Mouse (Mus musculus) kidney, adult 8-10 months (tissue): ENCODE results near the gene Capg.

Experiments
- DNase-seq, 2 experiments: peaks; one replicate each; pipeline ENCODE4 v3.0.0; 2022

Capg gene

DNA sequence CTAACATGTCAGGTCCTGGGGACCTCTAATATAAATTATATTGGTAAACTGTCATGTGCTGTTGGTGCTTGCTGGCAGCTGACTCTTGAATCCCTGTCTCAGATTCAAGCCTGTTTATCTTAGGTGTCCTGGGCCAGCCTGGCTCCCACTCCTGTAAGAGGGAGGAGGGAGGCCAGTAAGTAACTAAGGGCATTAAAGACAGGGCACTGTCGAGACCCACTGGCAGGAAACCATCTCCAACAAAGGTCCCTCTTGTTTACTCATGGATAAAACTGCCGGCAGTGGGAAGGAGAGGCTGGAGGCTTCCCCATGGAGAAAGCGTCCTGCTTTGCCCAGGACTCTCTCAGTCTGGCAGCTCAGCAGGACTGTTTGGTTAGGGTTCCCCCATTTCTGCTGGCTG lies 27.6 kb downstream of the Capg start:
- DNase-seq: no peak

DNA sequence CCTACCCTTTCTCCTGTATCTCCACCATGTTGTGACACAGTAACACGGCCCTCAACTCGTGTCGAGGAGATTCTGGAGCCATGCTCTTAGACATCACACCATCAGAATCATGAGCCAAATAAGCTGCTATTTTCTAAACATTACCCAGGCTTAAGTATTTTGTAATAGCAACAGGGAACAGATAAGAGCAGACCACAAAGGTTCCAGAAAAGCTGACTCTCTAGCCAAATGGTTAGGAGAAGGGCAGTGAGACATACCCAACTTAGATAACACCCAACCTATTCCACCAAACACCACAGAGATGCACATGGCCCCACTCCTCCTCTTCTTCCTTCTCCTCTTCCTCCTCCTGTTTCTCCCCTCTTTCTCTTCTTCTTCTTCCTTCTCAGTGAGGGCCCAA lies 31.9 kb downstream of the Capg start:
- no peak for DNase-seq

DNA sequence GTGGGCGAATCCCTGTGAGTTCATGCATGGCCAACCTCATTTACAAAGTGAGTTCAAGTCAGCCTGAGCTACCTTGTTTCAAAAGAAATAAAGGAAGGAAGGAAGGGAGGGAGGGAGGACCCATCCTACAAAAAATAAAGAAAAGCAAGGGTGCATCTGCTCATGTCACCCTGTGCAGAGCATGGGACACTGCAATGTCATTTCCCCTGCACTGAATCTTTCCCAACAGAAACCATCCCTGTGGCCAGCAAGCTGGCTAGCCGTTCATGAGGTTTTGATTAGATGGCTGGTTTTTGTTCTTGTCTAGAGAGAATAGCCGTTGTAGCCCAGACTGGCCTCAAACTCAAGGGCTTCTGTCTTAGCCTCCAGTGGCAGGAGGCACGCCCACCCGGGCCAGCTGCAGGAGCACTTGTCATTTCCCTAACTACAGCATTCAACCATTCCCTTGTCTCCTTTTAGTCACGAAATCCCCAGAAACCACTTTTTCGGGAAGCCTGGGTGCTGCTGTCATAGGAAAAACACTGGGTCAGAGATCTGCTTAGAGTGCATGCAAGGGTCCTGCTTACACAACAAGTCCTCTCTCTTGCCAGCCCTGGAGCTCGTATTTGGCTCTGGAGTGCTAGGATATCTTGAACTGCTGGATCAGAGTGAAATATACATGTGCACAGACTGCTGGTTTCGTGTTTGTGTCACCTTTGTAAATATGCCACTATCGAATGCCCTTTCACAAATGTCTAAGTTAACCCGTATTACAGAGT lies 37.6 kb downstream of the Capg start:
- peak in 1 of 2 experiments; percentile 44 for DNase-seq

DNA sequence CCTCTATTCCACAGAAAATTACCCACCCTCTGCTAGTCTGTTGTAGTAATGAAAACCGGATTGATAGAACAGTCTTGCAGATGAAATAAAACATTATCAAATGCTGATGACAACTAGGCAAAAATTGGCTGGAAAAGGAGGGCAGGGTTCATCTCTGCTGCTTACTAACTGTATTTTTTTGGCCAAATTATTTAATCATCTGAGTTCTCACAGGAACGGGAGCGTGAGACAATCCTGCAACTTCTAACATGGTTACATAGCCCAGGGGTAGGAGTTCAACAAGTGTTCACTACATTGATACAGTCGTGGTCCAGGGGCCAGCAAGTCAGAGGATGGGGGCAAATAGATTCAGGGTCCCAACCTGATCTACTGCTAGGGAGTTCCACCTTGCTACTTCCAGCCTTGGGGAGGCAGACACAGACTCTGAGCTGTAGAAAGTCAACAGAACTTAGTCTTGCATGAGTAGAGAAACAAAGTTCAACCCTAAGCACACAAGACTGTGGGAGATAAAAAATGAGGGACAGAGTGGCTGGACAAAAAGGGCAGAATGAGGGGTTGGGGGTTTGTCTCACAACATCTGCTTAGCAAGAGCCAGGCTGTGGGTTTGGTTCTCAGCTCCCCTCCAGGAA lies 39.1 kb downstream of the Capg start:
- DNase-seq: no peak

DNA sequence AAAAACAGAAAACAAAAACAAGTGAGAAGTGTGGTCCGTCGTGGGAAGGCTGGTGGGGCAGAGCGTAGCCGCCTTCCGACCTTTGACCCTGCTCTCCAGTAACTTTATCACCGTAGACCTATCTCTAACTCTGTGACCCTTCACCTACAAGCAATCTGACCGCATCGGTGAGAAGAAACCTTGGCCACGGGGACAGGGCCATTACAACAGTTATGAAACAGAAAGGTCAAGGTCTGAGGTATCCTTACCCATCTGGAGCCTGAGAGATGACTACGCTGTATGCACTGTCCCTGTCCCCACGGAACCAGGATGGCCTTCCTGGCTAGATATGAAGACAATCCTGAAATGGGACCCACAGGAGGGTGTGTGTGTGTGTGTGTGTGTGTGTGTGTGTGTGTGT lies 40.0 kb downstream of the Capg start:
- peak; percentile 45 to 68 for DNase-seq

DNA sequence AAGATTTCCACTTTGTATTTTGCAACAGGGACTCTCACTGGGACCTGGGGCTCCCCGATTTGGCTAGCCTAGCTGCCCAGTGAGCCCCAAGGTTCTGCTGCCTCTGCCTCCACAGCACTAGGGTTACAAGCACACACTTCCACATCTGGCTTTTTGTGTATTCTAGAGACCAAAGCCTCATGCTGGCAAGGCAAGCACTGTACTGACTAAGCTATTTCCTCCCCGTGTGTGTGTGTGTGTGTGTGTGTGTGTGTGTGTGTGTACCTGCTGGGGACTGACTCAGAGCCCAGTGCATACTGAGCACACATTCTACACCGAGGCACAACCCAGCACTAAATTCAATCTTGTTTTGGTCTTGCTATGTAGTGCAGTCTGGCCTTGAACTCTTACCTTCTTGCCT lies 42.5 kb downstream of the Capg start:
- DNase-seq: no peak

DNA sequence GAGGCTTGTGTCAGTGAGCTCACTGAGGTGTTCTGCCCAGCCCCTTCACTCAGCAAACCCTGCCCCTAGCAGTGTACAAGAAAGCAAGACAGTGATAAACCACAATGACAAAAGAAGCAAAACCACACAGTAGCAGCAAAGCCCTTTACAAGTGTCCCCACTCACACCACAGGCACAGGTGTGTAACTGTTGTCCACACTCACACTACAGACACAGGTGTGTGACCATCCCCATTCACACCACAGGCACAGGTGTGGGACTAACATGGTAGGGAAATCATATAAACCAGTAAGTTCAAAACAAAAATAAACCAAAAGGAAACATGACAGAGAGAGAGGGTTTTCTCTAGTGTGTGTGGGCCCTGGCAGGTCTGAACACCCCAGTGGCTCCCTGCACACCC lies 44.1 kb downstream of the Capg start:
- no peak for DNase-seq

DNA sequence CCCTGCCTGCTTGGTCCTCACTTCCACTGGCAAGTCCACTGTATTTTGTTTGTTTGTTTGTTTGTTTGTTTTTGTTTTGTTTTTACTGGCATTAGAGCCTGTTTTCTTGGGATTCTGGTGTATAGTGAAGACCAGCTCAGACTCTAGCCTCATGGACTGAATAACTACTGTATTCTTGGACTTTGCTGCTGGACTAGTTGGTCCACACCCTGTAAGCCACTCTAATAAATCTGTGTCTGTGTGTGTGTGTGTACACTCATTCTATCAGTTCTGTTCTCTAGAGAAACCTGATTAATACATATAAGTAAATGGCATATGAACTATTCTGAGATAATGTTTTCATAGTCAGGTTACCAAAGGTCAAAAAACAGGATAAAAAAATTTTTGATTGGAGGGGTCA lies 45.9 kb downstream of the Capg start:
- DNase-seq: no peak

DNA sequence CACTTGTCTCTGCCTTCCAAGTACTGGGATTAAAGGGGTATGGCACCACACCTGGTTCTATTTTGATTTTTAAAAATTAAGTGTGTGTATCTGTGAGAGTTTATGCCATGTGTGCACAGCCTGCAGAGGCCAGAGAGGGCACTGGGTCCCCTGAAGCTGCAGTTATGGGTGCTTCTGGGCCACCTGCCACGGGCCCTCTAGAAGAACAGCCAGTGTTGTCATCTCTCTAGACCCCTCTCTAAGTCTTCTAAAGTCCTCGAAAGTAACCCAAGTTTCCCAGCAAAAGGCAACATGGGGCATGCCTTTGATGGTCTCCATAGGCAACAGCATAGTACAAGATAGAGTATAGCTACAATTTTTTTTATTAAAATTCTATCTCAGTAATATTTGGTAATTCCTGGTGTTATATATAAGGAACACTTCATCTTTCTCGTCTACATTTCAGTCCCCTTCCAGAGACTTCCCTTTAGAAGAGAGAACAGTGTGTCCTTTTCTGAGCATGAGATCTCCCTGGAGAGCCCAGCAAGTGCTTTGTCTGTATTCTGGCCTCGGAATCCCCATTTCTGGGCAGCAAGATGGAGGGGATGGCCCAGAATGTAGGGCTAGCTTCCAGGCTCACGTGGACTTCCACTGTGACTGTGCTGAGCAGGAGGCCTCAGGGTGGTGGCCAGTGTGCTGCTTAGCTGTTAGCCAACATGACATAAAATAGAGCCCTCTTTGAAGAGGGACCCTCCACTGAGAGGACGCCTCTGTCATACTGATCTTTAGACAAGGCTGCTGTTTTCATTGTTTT lies 49.0 kb downstream of the Capg start:
- no peak for DNase-seq

DNA sequence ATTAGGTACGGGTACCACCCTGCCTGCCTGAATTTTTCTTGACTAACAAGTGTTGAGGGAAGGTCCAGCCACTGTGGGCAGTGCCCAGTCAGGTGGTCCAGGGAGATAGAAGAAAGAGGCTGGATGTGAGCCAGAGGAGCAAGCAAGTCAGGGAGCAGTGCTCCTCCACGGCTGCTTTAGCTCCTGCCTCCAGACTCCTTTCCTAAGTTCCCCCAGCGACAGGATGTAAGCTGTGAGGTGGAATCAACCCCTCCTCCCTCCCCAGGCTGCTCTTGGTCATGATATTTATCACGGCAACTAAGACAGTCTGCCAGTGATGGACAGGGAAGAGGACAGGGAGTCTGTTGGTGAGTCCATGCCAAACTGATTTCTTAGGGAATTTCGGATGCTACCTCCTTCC lies 49.7 kb downstream of the Capg start:
- no peak for DNase-seq

DNA sequence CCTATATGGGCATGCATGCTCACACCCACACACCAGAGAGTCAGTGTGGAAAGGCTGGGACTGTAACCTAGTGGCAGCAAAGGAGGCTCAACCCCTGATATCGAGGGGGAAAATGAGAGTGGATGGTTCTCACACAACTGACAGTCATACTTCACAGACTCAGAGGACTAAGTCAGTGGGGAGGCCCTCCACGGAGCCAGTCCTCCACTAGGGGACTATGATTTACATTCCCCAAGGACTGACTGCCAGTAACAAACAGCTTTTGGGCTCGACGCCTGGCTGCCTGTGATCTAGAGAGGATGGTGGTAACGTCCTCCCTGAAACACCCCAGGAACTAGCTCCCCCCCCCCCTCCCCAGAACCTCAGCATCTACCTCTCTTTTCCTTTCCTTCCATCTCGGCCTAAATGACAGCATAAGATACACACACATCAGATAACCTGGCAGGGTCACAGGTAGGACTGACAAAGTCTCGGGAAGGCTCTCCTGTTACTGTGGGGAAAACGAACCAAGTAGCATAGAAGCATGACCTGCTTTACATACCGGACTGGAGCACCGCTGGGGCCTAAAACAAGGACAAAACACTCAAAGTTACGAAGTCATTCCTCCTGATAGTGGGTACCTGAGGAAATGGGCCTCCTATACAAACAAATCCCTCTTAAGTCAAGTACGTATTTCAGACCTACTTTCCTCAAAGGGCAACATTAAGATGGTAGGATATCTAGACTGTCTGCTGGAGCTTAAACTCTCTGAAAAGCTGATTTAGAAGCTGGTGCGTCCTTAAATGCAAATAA lies 53.1 kb downstream of the Capg start:
- DNase-seq: no peak

DNA sequence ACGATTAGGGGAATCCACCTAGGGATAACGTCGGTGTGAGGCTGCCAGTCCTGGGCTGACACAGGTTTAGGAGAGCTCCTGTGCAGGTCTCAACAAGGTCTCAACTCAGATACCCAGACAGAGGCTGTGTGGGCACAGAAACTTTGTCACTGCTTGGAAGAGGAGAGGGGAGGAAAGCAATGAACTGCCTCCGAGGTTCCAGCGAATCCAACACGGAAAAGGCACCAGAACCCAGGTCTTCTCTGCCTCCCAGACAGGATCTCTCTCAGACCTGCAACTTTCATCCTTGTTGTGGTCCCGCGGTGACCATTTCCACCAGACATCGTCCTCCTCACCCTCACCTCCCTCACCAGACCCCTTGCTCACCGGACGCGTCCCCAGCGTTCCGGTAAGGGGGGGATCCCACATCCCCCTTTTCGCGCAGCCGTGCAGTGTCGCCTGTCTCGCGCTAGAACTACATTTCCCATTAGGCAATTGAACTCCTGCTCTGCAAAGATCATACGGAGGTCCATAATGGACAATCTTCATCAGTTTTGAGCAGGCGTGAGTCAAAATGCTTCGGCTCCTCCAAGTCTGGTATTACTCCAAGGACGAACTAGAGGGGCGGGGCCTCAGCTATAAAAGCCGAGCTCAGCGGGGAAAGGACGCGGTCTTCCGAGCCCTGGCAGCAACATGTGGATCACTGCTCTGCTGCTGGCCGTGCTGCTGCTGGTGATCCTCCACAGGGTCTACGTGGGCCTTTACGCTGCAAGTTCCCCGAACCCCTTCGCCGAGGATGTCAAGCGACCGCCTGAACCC lies 54.0 kb downstream of the Capg start, which contains the start of the genes Elmod3 and Retsat:
Gene Elmod3 (minus strand): TSS at position 458 of the 798 bp plus-strand sequence.
Gene Retsat (plus strand): TSS at position 520 of the 798 bp plus-strand sequence.
- DNase-seq: peak; percentile 96 to 98

DNA sequence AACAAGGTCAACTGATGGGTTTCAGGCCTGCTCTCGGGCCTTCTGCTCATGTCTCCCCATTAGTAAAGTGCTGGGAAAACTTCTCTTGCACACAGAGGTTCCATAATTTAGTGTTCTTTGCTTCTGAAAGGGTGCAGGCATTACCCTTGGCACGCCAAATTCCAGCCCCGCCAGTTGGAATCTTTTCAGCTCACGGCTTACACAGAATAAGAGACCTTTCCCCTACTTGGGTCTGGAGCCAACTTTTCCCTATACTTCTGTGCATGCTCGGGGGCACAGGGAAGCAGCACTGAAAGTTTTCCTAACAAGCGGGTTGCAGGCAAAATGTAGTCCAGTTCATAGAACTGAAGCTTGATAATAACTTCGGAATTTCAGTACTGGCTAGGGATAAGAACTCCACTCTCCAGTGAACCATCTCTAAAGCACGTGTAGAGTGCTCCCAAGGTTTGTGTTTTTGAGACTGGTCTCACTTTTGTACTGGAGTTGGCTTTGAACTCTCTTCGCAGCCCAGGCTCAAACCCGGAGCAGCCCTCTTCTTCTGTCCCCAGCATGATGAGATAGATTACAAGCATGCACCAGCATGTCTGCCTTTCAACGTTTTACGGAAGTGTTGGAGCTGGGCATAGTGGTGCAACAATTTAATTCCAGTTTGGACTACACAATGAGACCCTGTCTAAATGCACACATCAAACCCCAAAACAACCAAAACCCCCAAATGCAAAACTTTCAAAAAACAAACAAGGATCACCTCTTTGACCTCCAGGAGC lies 54.8 kb downstream of the Capg start:
- peak; percentile 72 to 73 for DNase-seq

DNA sequence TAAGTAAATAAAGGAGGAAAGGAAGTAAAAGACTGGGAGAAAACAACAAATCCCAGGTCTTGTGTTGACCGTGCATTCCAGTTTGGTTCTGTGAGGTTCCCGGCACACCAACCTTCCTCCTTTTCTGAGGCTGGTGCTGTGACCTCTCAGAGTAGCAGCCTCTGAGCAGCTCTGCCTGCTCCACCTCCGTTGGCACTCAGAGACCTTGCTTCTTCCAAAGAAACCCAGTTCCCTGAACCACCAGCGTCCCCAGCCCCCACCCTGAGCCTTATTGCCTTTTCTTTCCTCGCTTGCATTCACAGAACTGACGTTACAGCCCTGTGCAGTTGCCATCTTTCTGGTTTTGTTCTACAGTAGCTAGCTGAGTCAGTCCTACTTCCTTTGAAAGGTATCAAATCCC lies 56.0 kb downstream of the Capg start:
- no peak for DNase-seq

DNA sequence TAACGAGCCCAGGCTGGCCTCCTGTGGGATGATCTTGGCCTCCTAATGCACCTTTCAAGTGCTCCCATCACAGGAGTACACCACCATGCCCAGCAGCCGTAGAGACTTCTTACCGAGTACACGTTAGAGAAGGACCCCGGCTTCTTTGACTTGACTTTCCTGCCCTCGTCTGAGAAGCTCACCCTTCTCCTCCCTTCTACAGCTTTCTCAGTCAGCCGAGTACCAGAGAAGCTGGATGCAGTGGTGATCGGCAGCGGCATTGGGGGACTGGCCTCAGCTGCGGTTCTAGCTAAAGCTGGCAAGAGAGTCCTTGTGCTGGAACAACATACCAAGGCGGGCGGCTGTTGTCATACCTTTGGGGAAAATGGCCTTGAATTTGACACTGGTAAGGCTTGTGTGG lies 56.6 kb downstream of the Capg start:
- no peak for DNase-seq

DNA sequence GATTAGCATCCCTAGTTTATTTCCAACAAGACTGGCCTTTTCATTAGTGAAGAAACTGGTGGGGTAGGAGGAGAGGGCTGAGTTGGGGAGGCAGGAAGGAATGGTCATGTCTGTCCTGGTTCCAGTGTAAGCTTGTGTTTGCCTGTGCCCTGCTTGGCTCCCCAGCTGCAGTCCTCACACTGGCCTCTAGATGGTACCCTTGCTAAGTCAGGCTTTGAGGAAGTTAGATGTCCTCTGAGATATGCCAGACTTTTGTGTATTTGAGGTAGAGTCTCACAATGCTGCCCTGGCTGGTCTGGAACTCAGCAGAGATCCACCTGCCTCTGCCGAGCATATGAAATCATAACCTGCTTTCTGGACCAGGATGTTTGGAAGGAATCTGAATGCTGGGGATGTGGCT lies 57.5 kb downstream of the Capg start:
- peak; percentile 83 to 93 for DNase-seq

DNA sequence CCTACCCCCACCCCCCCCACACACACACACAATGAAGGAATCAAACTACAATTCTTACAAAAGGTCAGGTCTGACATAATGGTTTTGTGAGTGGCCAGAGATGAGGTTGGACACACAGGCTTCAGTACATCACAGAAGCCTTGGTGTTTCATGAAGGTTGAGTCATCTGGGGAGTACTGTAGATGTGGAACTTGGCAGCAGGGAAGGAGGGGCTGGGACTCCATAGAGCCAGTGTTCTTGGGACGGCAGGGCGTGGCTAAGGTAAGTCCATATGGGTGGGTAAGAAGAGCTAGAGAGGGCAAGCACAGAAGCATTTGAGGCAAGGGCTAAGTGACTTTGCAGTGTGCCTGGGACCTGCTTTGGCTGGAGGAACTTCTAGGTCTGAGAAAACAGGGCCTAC lies 59.9 kb downstream of the Capg start:
- DNase-seq: no peak

DNA sequence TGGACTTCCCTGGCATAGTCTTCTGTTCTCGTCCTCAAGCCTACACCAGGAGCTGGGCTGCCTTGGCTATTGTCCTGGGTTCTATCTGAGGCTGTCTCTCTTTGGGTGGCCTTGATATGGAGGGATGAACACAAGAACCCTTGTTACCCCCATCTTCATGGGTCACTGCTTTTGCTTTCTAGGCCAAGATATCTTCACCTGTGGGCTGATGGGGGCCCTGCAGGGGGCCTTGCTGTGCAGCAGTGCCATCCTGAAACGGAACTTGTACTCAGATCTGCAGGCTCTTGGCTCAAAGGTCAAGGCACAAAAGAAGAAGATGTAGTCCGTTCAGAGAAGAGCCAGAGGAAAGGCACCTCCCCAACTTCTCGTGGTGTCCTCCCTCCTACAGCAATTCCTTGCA lies 62.9 kb downstream of the Capg start:
- peak; percentile 70 for DNase-seq

DNA sequence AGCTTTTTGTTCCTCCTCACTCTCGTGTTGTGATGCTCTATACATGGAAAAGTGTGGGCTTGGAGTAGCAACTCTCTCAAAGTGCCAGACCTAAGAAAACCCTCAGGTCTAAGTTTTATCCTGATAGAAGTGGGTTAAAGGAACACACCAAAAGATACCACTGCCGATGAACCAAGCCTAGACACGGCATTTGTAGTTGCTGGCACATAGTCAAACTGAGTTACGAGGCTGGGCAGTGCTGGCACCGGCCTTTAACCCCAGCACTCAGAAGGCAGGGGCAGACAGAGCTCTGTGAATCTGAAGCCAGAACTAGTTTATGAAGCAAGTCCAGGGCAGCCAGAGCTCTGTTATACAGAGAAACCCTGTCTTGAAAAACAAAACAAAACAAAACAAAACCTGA lies 63.5 kb downstream of the Capg start:
- DNase-seq: peak; percentile 70 to 79

DNA sequence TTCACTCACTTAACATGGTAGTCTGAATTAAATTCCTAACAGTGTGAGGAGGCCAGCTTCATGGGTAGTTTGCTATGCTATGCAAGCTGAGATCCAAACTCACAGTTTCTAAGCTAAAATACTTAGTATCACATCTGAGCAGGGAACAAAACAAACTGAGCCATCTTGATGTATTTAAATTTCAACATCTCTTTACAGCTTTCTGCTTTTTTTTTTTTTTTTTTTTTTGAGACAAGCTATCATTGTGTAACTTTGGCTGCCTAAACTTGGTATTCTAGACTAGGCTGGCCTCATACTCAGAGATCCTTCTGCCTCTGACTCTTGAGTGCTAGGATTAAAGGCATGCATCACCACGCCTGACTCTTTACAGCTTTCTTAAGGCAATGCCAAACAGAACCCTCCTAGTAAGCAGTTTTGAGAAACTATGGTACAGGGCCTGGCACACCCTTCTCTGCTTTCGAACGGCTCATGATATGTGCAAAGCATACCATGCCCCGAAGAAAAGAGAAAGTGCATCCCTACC lies 64.5 kb downstream of the Capg start:
- no peak for DNase-seq

DNA sequence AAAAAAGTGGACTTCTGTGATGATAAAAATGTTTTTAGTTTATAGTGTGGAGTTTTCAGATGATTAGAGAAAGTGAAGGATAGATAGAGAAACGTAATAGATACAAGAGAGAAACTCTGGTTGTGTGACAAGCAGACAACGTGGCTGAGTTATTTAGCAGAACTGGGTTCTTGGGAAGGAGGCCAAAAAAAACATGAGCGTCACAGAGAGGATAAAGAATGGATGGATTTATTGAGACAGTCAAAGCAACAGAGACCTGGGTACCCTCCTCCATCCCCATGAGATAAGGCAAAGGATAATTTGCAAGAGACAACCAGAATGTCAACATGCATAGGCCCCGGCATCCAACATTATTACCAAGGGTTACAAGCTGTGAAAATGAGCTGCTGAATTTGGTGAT lies 66.1 kb downstream of the Capg start:
- DNase-seq: no peak
